Mouse (Mus musculus) T-helper 1 cell (primary cell): Measurements from ENCODE around the gene Clcnka.

Experiments used
- in situ Hi-C: fragments of 300-600 bp; cut with MboI, MseI; formaldehyde crosslinking; loops from one replicate; pipeline ENCODE4 v1.15.1; 2025; ENCODE audit warnings: high pct_unique_total_duplicates

Clcnka gene

GRCm38 (mm10) chr4:141398545-141398944 is at the start of gene Clcnka:
TSS of gene Clcnka (minus strand) at chr4:141398724.
- in situ Hi-C loops: no loop called here

- in situ Hi-C loops: no loop called here
These were observed 47.7 kb upstream of the Clcnka start for GRCm38 (mm10) chr4:141446211-141446610.

- in situ Hi-C loops: no loop called here
These were observed 46.8 kb upstream of the Clcnka start for GRCm38 (mm10) chr4:141445328-141445720.

DNA sequence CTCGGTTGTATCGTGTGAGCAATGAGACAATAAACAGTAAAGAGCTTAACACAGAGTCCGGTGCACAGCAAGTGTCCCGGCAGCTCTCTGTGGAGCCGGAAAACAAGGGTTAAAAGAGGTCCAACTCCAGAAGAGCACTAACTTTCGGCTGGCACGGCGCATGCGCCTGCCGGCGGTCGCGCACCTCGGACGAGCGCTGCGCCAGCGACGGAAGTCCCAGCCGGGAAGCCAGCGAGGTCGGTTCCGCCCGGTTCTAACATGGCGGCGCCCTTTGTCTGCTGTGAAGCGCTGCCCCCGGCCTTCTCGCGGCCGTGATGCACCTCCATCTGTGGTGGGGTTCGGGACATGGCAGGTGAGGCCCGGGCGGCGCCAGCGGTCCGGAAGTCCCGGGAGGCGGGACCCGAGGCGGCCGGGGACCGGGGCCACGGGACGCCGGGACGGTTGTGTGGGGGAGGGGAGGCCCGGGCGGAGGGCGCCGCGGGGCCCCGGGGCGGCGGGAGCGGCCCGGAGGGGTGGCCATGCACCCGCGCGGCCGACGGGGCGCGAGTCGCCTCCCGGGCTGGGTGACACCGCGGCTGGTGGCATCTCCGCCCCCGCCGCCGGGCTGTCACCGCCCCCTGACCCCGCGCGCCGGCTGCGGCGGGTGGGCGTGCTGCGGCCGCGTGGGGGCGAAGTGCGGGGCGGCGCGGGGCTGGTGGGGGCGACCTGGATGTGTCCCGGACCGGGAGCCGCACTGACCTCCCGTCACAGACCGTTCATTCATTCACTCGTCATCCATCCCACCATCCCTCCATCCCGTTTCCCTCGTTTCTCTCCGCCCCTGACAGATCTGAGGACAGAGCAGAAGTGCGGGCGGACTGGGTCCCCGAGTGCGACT is 46.2 kb upstream of the Clcnka start, which contains the start of gene Zbtb17:
Zbtb17 (plus strand) TSS at position 204 of the 877 bp plus-strand sequence.
- in situ Hi-C loops: no loop called here

DNA sequence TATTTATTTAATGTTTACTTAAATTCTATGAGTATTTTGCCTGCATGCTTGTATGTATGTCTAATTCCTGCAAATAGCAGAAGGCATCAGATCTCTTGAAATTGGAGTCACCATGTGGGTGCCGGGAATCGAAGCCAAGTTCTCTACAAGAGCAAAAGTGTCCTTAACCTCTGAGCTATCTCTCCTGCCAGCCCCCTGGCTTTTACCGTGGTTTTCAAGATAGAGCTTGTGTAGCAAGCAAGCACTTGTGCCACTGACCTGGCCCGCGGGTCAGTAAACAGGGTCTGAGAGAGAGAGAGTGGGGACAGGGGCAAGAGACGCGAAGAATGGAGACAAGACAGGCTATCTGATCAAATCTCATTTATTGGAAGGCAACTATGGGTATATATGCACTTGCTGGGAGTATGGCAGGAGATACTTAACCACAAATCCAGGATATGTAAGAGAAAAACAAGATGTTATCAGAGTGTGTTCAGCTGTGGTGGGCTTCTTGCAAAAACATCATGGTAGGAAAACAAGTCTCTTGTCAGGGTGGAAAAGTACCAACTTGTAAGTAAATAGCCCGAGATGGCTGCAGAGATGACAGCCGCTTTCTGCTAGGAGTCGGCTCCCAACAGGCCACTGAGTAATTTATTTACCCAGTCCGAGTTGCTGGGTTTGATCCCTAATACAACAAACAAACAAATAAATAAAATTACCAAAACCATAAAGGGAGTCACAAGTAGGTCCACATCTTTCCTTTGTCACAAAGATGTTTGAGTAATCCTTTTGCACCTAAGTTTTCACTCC is 45.3 kb upstream of the Clcnka start:
- in situ Hi-C loops: no loop called here

- in situ Hi-C loops: no loop called here
These were observed 42.4 kb upstream of the Clcnka start for GRCm38 (mm10) chr4:141440877-141441276.

DNA sequence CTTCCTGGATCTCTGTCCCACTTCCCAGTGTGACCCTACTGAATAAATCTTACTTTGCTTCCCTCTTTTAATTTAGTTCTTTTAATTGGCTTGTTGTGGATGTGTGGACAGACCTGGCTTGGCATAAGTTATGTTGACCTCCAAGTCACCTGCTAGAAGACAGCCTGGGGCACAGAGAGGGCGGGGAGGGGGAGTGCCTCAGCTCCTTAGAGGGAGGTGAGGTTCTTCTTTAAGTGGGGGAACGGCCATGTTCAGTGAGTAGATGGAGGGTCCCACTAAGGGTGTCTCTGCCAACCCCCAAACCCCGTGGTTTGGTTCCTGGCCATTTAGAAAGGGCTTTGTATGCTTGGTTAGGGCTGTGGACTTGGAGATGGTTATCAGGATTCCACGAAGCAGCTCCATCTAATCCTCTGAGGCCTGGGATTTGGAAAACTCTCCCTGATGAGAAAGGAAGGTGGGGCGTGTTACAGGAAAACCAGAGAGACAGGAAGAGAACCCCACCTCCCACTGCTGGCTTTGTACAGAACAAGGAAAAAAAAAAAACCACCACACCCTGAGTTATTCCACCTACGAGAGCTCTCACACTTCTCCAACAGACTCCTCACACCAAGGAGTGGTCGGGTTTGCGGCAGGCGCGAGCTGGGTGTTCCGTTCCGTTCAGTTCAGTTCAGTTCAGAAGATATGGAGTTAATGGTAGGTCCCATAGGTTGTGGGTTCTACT is 40.7 kb upstream of the Clcnka start:
- in situ Hi-C loops: no loop called here

DNA sequence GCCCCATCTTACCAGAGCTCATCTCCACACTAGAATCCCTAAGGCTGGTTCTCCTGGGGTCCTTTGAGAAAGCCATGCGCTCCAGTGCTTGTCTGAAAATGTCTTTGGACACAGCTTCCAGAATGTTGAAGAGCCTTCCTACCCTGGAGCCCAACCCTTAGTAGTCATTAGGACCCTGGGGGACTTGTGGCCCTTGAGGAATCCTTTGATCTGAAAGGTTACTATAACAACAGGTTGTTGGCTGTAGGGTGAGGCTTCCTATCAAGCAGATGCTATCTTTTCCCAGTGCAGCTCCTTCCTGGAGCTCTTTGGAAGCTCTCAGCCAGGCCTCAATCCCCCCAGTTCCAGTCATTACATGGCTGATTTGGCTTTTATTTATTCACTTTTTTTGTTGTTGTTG is 37.5 kb upstream of the Clcnka start, which contains the start of gene Srarp:
Srarp (minus strand) TSS at position 132 of the 400 bp plus-strand sequence.
- in situ Hi-C loops: no loop called here

- in situ Hi-C loops: no loop called here
These were observed 34.7 kb upstream of the Clcnka start for GRCm38 (mm10) chr4:141433191-141433590.

- in situ Hi-C loops: no loop called here
These were observed 34.1 kb upstream of the Clcnka start for GRCm38 (mm10) chr4:141432666-141433065.

DNA sequence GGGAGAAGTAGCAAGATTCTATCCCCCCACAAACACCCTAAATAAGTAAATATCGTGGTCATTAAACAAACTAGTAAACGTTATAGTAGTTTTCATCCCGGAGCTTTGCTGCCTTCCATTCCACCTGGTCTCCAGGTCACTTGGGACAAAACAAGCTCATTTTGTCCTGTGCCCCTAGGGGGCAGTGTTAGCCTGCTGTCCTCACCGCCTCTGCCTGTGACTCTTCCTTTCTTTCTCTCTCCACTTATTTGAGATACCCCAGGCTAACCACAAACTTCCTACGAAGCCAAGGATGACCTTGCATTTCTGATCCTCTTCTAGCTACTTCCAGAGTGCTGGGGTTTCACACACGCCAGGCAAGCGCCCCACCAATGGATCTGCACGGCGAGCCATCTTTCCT is 32.5 kb upstream of the Clcnka start:
- in situ Hi-C loops: no loop called here

DNA sequence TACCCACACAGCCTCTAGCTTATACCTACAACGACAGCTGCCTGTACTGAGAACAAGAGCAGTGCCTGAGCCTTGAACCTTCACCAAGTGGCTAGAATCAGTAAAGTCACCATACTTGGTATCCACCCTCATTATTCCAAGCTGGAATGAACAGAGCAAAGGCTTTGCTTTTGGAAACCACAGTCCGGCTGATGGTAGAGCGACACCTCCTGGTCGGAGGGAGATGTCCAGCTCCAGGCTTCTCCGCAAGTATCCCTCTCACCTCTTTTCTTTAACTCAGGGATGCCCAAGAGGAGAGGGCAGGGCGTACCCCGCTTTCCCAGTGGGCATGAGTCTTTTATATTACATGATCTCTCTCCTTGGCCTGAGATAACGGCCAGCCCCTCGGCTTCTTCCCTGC is 31.3 kb upstream of the Clcnka start:
- in situ Hi-C loops: loop anchor here (10.0 kb wide), 1 partner anchor 725 kb away; the partner anchor contains the start of gene Rcc2

DNA sequence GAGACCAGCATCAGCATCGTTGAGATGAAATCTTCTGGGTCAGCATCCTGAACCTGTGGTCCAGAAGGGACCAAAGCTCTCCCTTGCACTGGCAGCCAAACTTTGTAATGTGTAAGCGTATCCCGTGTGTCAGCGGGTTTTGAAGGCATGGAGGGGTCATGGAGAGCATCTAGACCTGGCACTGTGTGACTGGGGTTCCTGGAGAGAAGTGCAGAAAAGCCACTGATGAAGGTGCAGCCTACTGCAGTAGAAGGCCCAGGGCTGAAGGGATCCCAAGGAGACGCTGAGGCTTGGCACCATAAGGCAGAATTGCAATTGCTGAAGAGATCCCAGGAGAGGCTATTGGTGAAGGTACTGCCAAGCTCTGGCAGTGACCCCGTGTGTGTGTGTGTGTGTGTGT is 30.9 kb upstream of the Clcnka start:
- in situ Hi-C loops: loop anchor here (10.0 kb wide), 1 partner anchor 725 kb away; the partner anchor contains the start of gene Rcc2

- in situ Hi-C loops: loop anchor here (10.0 kb wide), 1 partner anchor 723 kb away; the partner anchor contains the start of gene Rcc2
These were observed 29.4 kb upstream of the Clcnka start for GRCm38 (mm10) chr4:141427921-141428320.

DNA sequence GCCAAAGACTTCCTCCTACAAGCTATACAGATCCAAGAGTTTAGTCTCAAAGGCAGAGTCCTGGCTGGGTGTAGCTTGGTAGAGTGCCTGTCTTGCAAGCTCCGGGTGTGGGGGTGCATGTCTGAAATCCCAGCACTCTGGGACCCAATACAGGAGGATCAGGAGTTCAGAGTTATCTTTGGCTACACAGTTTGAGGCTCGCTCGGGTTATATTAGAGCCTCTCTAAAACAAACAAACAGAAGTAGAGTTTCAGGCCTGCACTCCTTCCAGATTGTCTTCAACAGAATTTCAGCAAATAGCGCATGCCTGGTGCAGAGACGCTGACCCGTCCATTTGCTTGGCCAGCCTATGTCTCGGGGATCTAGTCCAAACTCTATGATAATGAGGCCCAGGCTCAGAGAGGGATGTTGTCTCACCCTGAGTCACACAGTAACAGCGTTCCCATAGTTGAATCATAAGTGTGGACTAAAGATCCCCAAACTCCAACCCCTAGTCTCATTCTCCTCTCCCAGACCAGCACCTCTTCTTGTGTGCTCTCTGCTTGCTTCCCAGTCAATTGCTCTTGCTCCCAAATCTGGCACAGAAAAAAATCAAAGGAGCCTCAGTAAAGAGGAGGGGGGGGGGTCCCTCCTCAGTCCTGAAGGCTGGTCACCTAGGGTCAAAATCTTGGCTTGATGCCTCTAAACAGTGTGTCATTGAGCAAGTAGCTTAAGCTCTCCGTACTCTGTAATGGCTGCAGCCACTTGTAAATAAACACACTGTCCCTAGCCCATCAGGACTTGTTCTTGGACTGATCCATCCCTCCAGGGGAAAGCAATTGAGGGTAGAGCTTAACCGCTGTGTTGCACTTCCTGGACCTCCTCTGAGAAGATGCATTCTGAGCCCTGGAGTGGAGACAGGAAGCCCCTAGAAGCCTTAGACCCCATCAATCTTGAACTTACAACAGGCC is 28.5 kb upstream of the Clcnka start:
- in situ Hi-C loops: loop anchor here (10.0 kb wide), 1 partner anchor 722 kb away; the partner anchor contains the start of gene Rcc2

GRCm38 (mm10) chr4:141425484-141426479 is 27.3 kb upstream of the Clcnka start:
- in situ Hi-C loops: loop anchor here (10.0 kb wide), 1 partner anchor 721 kb away; the partner anchor contains the start of gene Rcc2

- in situ Hi-C loops: loop anchor here (10.0 kb wide), 1 partner anchor 719 kb away; the partner anchor contains the start of gene Rcc2
These were observed 25.3 kb upstream of the Clcnka start for GRCm38 (mm10) chr4:141423691-141424431.

GRCm38 (mm10) chr4:141423288-141423687 is 24.8 kb upstream of the Clcnka start:
- in situ Hi-C loops: loop anchor here (10.0 kb wide), 1 partner anchor 718 kb away; the partner anchor contains the start of gene Rcc2
